Mouse (Mus musculus): Measurements from ENCODE around the gene Shkbp1. TPM values are rescaled to one million over a fixed set of nuclear protein-coding genes. Genes with fewer than 3 reads are reported as not detected.
A peak's percentile ranks its signal among the peaks of the same experiment; 100 is the strongest.

The Shkbp1 gene
- polyA plus RNA-seq, 1 experiment from 2014 or later: 22.0 TPM

- H3K27me3 ChIP-seq (ENCODE audit: control insufficient read depth, insufficient read depth, low read length): peaks cover 93% of the 10 kb centered on the region
- 6% methylated on average over 8 of the region's 8 CpGs for WGBS
- peak overlapping the region; percentile 78 for H3K9ac ChIP-seq (ENCODE audit: low read length)
- no peak for ATAC-seq (ENCODE audit: insufficient number of reproducible peaks, insufficient read depth, low FRiP score, low read depth)
- peak overlapping the region; percentile 61 to 82 for H3K27ac ChIP-seq (replicated peaks in 1 of 2; ENCODE audit: control insufficient read depth in 1 of 2, insufficient read depth in 1 of 2, low read depth in 2 of 2, low read length in 2 of 2)
- H3K4me2 ChIP-seq (ENCODE audit: low read length): peak overlapping the region; percentile 86
- peaks cover 14% of the 10 kb centered on the region; the same call in 1 of the 2 replicates for H3K36me3 ChIP-seq (ENCODE audit: control insufficient read depth, insufficient read depth, low read length)
- no peaks in the 10 kb centered on the region for H3K9me3 ChIP-seq (ENCODE audit: control insufficient read depth, low read length)
- peak overlapping the region; percentile 62 to 71 for H3K4me3 ChIP-seq (ENCODE audit: control insufficient read depth in 1 of 2, insufficient read depth in 1 of 2, low read depth in 1 of 2, low read length in 2 of 2)
- peaks cover 13 to 55% of the 10 kb centered on the region in 2 experiments; a peak in 3 of 4 replicates for H3K4me1 ChIP-seq (ENCODE audit: control insufficient read depth in 2 of 2, insufficient read depth in 2 of 2, low read length in 2 of 2)
Observed at GRCm38 (mm10) chr7:27331854-27332253, 24.0 kb downstream of the Shkbp1 start.

DNA sequence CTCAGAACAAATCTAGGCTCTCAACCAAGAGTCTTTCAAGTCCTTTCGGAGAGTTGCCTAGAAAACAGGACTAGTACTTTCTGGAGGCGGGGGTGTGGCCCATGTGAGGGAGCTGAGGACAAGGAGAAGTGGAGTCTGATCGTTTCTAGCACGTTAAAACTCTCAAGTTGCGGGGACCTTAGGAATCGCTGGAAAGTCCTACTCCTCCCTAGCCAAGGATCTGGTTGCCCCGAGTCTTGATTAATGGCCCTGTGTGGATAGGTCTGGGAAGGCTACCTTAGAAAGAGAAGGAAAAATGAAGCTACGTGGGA is 24.3 kb downstream of the Shkbp1 start:
- Histone ChIP-seq H3K9me3 (ENCODE audit: control insufficient read depth, low read length) (no peaks in the 10 kb centered on the region), H3K36me3 (ENCODE audit: control insufficient read depth, insufficient read depth, low read length) (peaks cover 18% of the 10 kb centered on the region; the same call in 1 of the 2 replicates), H3K4me1 (ENCODE audit: control insufficient read depth in 2 of 2, insufficient read depth in 2 of 2, low read length in 2 of 2) (peaks cover 13 to 55% of the 10 kb centered on the region in 2 experiments; a peak in 3 of 4 replicates), H3K4me3 (ENCODE audit: control insufficient read depth in 1 of 2, insufficient read depth in 1 of 2, low read depth in 1 of 2, low read length in 2 of 2) (peak overlapping the region; percentile 52 to 62), H3K4me2 (ENCODE audit: low read length) (peak overlapping the region; percentile 86), H3K27me3 (ENCODE audit: control insufficient read depth, insufficient read depth, low read length) (peaks cover 93% of the 10 kb centered on the region), H3K9ac (ENCODE audit: low read length) (peak overlapping the region; percentile 78; the same call in 1 of the 2 replicates), H3K27ac (replicated peaks in 1 of 2; ENCODE audit: control insufficient read depth in 1 of 2, insufficient read depth in 1 of 2, low read depth in 2 of 2, low read length in 2 of 2) (peak overlapping the region; percentile 61 to 82)
- no peak for ATAC-seq (ENCODE audit: insufficient number of reproducible peaks, insufficient read depth, low FRiP score, low read depth)
- 3% methylated on average over 8 of the region's 8 CpGs for WGBS

GRCm38 (mm10) chr7:27330709-27331540 is 24.9 kb downstream of the Shkbp1 start:
- Histone ChIP-seq H3K27me3 (ENCODE audit: control insufficient read depth, insufficient read depth, low read length) (peaks cover 90% of the 10 kb centered on the region), H3K9ac (ENCODE audit: low read length) (peak overlapping the region; percentile 78; the same call in 1 of the 2 replicates), H3K4me3 (ENCODE audit: control insufficient read depth in 1 of 2, insufficient read depth in 1 of 2, low read depth in 1 of 2, low read length in 2 of 2) (peak overlapping the region; percentile 52 to 62), H3K9me3 (ENCODE audit: control insufficient read depth, low read length) (no peaks in the 10 kb centered on the region), H3K27ac (replicated peaks in 1 of 2; ENCODE audit: control insufficient read depth in 1 of 2, insufficient read depth in 1 of 2, low read depth in 2 of 2, low read length in 2 of 2) (peak overlapping the region; percentile 61 to 82), H3K36me3 (ENCODE audit: control insufficient read depth, insufficient read depth, low read length) (peaks cover 18% of the 10 kb centered on the region; the same call in 1 of the 2 replicates), H3K4me1 (ENCODE audit: control insufficient read depth in 2 of 2, insufficient read depth in 2 of 2, low read length in 2 of 2) (peaks cover 13 to 50% of the 10 kb centered on the region in 2 experiments; a peak in 3 of 4 replicates), H3K4me2 (ENCODE audit: low read length) (peak overlapping the region; percentile 86)
- WGBS: under 1% methylated on average over 39 of the region's 39 CpGs
- ATAC-seq (ENCODE audit: insufficient number of reproducible peaks, insufficient read depth, low FRiP score, low read depth): peak; percentile 45

DNA sequence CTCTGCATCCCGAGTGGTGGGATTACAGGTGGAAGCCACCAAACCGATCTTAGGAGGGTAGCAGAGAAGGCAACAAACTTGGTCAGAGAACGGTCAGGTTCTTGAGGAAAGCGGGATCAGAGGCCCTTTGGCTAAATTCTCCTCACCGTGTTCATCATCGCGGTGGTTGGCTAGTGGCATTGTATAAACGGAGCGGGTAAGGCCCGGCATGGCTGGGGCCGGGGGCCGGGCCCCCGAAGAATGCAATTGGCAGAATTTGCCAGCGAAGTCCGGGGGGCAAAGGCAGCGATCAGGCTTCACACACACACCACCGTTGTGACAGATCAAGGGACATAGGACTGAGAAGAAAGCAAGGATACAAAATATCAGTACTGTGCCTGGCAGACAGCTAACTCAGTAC is 25.8 kb downstream of the Shkbp1 start:
- Histone ChIP-seq H3K36me3 (ENCODE audit: control insufficient read depth, insufficient read depth, low read length) (peaks cover 18% of the 10 kb centered on the region; the same call in 1 of the 2 replicates), H3K4me3 (ENCODE audit: control insufficient read depth in 1 of 2, insufficient read depth in 1 of 2, low read depth in 1 of 2, low read length in 2 of 2) (peak overlapping the region in 1 of 2 experiments; percentile 62; a peak in 2 of 4 replicates), H3K27me3 (ENCODE audit: control insufficient read depth, insufficient read depth, low read length) (peaks cover 91% of the 10 kb centered on the region), H3K4me1 (ENCODE audit: control insufficient read depth in 2 of 2, insufficient read depth in 2 of 2, low read length in 2 of 2) (peaks cover 13 to 48% of the 10 kb centered on the region in 2 experiments; a peak in 3 of 4 replicates), H3K9ac (ENCODE audit: low read length) (peak overlapping the region; percentile 34; the same call in 1 of the 2 replicates), H3K27ac (replicated peaks in 1 of 2; ENCODE audit: control insufficient read depth in 1 of 2, insufficient read depth in 1 of 2, low read depth in 2 of 2, low read length in 2 of 2) (no peak overlapping the region), H3K4me2 (ENCODE audit: low read length) (peak overlapping the region; percentile 86), H3K9me3 (ENCODE audit: control insufficient read depth, low read length) (no peaks in the 10 kb centered on the region)
- 25% methylated on average over 17 of the region's 17 CpGs for WGBS
- no peak for ATAC-seq (ENCODE audit: insufficient number of reproducible peaks, insufficient read depth, low FRiP score, low read depth)

DNA sequence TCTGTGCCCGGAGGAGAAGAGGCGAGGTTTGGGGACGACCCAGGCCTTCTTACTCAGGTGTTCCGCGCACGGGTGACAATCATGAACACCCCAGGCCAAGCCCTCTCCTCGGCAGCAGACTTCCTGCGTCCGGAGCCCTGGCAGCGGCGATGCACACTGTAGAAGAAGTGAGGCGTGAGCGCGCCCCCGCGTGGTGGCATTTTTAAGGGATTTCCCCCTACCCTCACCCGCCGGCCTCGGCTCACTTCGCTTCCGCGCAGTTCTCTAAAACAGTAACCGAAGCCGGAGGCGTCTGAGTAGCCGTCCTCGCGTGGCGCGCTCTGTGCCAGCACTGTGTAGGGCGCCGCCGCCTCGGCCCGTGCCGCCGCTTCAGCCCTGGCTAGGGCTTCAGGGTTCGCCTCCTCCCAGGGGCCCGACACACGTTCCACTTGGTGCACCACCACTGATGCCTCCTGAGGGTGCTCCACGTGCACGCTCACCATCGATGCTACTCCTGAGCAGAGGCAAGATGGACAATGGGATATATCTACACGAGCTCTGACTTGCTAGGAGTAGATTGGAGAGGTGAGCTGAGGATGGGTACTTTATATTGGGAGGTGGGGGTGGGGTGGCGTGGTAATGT is 26.4 kb downstream of the Shkbp1 start:
- WGBS: 5% methylated on average over 45 of the region's 45 CpGs
- Histone ChIP-seq H3K4me1 (ENCODE audit: control insufficient read depth in 2 of 2, insufficient read depth in 2 of 2, low read length in 2 of 2) (peaks cover 11 to 44% of the 10 kb centered on the region in 2 experiments; a peak in 3 of 4 replicates), H3K9me3 (ENCODE audit: control insufficient read depth, low read length) (no peaks in the 10 kb centered on the region), H3K27ac (replicated peaks in 1 of 2; ENCODE audit: control insufficient read depth in 1 of 2, insufficient read depth in 1 of 2, low read depth in 2 of 2, low read length in 2 of 2) (no peak overlapping the region), H3K9ac (ENCODE audit: low read length) (0 out of 2 replicates have a peak overlapping the region, but pooled peaks have one; percentile 49), H3K4me2 (ENCODE audit: low read length) (peak overlapping the region; percentile 61), H3K36me3 (ENCODE audit: control insufficient read depth, insufficient read depth, low read length) (peaks cover 20% of the 10 kb centered on the region; the same call in 1 of the 2 replicates), H3K27me3 (ENCODE audit: control insufficient read depth, insufficient read depth, low read length) (peaks cover 90% of the 10 kb centered on the region), H3K4me3 (ENCODE audit: control insufficient read depth in 1 of 2, insufficient read depth in 1 of 2, low read depth in 1 of 2, low read length in 2 of 2) (peak overlapping the region; percentile 10 to 18; a peak in 3 of 4 replicates)
- ATAC-seq (ENCODE audit: insufficient number of reproducible peaks, insufficient read depth, low FRiP score, low read depth): no peak

DNA sequence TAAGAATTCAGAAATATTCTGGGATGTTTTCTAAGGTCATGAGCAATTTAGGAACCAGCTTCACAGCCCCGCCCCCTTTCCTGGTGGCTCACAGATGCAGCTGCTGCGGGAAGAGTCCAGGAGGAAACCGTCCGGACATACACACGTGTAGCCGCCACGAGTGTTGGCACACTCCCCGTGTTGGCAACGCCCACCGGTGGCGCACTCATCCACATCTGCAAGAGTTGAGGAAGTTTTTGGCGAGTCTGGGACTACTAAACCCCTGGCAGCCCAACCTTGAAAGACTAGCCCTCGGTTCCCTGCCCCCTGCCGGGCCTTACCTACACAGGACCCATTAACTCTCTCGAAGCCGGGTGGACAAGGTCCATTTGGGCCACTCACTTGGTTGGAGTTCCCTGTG is 27.2 kb downstream of the Shkbp1 start:
- peaks cover 7 to 38% of the 10 kb centered on the region in 2 experiments; a peak in 3 of 4 replicates for H3K4me1 ChIP-seq (ENCODE audit: control insufficient read depth in 2 of 2, insufficient read depth in 2 of 2, low read length in 2 of 2)
- no peak for ATAC-seq (ENCODE audit: insufficient number of reproducible peaks, insufficient read depth, low FRiP score, low read depth)
- H3K27ac ChIP-seq (replicated peaks in 1 of 2; ENCODE audit: control insufficient read depth in 1 of 2, insufficient read depth in 1 of 2, low read depth in 2 of 2, low read length in 2 of 2): no peak overlapping the region
- peaks cover 90% of the 10 kb centered on the region for H3K27me3 ChIP-seq (ENCODE audit: control insufficient read depth, insufficient read depth, low read length)
- no peak overlapping the region for H3K4me2 ChIP-seq (ENCODE audit: low read length)
- peaks cover 28% of the 10 kb centered on the region; the same call in 1 of the 2 replicates for H3K36me3 ChIP-seq (ENCODE audit: control insufficient read depth, insufficient read depth, low read length)
- WGBS: 36% methylated on average over 16 of the region's 16 CpGs
- H3K9me3 ChIP-seq (ENCODE audit: control insufficient read depth, low read length): no peaks in the 10 kb centered on the region
- no peak overlapping the region for H3K4me3 ChIP-seq (ENCODE audit: control insufficient read depth in 1 of 2, insufficient read depth in 1 of 2, low read depth in 1 of 2, low read length in 2 of 2)
- no peak overlapping the region for H3K9ac ChIP-seq (ENCODE audit: low read length)

- WGBS: 85% methylated on average over 11 of the region's 11 CpGs
- Histone ChIP-seq H3K9ac (ENCODE audit: low read length) (no peak overlapping the region), H3K4me2 (ENCODE audit: low read length) (no peak overlapping the region), H3K4me1 (ENCODE audit: control insufficient read depth in 2 of 2, insufficient read depth in 2 of 2, low read length in 2 of 2) (peaks cover 7 to 37% of the 10 kb centered on the region in 2 experiments; a peak in 3 of 4 replicates), H3K9me3 (ENCODE audit: control insufficient read depth, low read length) (no peaks in the 10 kb centered on the region), H3K27me3 (ENCODE audit: control insufficient read depth, insufficient read depth, low read length) (peaks cover 90% of the 10 kb centered on the region), H3K4me3 (ENCODE audit: control insufficient read depth in 1 of 2, insufficient read depth in 1 of 2, low read depth in 1 of 2, low read length in 2 of 2) (no peak overlapping the region), H3K27ac (replicated peaks in 1 of 2; ENCODE audit: control insufficient read depth in 1 of 2, insufficient read depth in 1 of 2, low read depth in 2 of 2, low read length in 2 of 2) (no peak overlapping the region), H3K36me3 (ENCODE audit: control insufficient read depth, insufficient read depth, low read length) (peaks cover 33% of the 10 kb centered on the region; the same call in 1 of the 2 replicates)
- ATAC-seq (ENCODE audit: insufficient number of reproducible peaks, insufficient read depth, low FRiP score, low read depth): no peak
Observed at GRCm38 (mm10) chr7:27328161-27328560, 27.7 kb downstream of the Shkbp1 start.

Measured in heart, embryonic 14.5 days (tissue).